Mouse (Mus musculus): Measurements from ENCODE around the gene Ppp1r3a. TPM values are rescaled to one million over a fixed set of nuclear protein-coding genes. Genes with fewer than 3 reads are reported as not detected.

Ppp1r3a gene
- polyA plus RNA-seq (2012; fragmentation: generic; extraction: Trizol): not detected
- long read RNA-seq, experiment 1: 0 reads
- long read RNA-seq, experiment 2: 0 reads

DNA sequence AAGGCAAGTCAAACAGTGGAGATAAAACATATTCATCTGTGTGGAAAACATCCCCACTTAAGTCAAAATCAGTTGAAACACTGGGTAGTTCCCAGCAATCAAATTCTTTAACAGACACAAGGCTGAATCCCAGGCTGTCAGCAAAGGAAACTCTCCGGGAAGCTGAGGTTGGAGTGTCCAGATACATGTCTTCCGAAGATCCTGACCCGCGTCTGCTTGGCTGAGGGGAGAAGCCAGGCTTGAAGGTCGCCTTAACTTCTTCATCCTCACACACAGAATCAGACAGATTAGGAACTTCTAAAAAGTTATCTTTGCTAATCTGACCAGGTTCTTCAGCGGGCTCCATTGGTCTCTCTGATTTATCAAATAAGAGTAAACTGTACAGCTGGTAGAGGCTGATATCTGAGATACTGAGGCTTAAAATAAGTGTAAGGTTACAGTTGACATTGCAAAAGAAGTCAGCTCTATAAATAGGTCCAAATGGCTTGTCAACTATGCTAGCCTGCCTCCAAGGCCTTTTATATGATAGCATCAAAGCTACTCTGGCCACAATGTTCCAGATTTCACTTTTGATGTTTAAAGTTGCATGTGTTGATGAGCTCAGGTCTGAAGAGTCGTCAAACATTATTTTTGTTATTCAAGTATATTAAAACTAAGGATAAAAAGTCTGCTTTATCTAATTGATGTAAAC is at the start of gene Ppp1r3a:
Ppp1r3a (minus strand) TSS at position 374 of the 691 bp plus-strand sequence.
- H3K4me3 ChIP-seq (ENCODE audit: insufficient read depth, poor library complexity, severe bottlenecking): no peak within 1 kb of the TSS
- H3K79me3 ChIP-seq (ENCODE audit: low read depth): no peaks in the 10 kb centered on the region
- no peaks in the 10 kb centered on the region for H3K36me3 ChIP-seq (ENCODE audit: control insufficient read depth, insufficient read depth)
- H3K27me3 ChIP-seq (ENCODE audit: control insufficient read depth, insufficient read depth, insufficient read length): no peaks in the 10 kb centered on the region
- no peaks in the 10 kb centered on the region for H3K79me2 ChIP-seq (ENCODE audit: control insufficient read depth, insufficient read depth)
- H3ac ChIP-seq (ENCODE audit: control insufficient read depth, insufficient read length, low read depth): no peak within 1 kb of the TSS
- TF ChIP-seq MYOG (IDR thresholded peaks at IDR 0.05; ENCODE audit: control insufficient read depth, extremely low read depth, insufficient read length): no peak
- TF ChIP-seq CEBPB (IDR thresholded peaks at IDR 0.05; ENCODE audit: low read depth): no peak
- no peak for TF ChIP-seq CTCF (IDR thresholded peaks at IDR 0.05; ENCODE audit: control insufficient read depth, insufficient read depth, insufficient read length)
- no peak for TF ChIP-seq MYOD1 (IDR thresholded peaks at IDR 0.05; ENCODE audit: control insufficient read depth, insufficient read length, low read depth)
- TF ChIP-seq FOSL1 (IDR thresholded peaks at IDR 0.05; ENCODE audit: insufficient read depth, low read length, poor library complexity, severe bottlenecking): no peak
- TF ChIP-seq MAX (IDR thresholded peaks at IDR 0.05): no peak
- no peak for TF ChIP-seq USF1 (IDR thresholded peaks at IDR 0.05; ENCODE audit: low read depth)

DNA sequence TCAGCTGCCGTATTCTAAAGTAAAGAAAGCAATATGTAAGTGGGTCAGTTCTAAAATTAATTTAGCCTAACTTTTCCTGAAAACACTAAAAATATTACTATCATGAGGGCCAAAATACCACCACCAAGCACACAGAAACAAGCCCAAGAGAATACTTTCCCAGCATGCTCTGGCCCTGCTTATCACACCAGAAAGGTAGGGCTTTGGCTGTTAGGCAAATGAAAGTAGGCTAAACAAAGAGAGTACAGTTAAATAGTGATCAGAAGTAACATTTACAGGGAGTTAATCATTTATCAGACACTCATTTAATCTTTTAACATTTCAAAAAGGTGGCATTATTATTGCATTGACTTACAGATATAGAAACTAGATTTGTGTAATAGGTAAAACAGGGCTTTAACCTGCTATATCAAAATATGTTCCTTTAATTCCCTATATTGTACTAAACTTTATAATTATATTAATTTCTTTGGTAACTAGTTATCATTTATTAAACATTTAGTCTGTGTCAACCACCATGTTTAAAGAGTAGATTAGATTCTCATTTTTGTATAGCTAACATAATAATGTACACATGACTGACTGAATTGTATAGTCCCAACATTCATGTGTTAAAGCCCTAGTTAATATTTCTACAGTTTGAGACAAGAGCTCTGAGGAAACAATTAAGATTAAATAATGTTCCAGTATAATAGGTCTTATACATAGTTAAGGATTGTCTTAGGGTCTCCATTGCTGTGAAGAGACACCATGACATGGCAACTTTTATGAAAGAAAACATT is 32.3 kb upstream of the Ppp1r3a start:
- Histone ChIP-seq H3K36me3 (ENCODE audit: control insufficient read depth, insufficient read depth) (no peaks in the 10 kb centered on the region), H3K27me3 (ENCODE audit: control insufficient read depth, insufficient read depth, insufficient read length) (no peaks in the 10 kb centered on the region), H3K4me3 (ENCODE audit: insufficient read depth, poor library complexity, severe bottlenecking) (no peak overlapping the region), H3K79me2 (ENCODE audit: control insufficient read depth, insufficient read depth) (no peaks in the 10 kb centered on the region), H3ac (ENCODE audit: control insufficient read depth, insufficient read length, low read depth) (no peak overlapping the region), H3K79me3 (ENCODE audit: low read depth) (no peaks in the 10 kb centered on the region)
- no peak for TF ChIP-seq FOSL1 (IDR thresholded peaks at IDR 0.05; ENCODE audit: insufficient read depth, low read length, poor library complexity, severe bottlenecking)

DNA sequence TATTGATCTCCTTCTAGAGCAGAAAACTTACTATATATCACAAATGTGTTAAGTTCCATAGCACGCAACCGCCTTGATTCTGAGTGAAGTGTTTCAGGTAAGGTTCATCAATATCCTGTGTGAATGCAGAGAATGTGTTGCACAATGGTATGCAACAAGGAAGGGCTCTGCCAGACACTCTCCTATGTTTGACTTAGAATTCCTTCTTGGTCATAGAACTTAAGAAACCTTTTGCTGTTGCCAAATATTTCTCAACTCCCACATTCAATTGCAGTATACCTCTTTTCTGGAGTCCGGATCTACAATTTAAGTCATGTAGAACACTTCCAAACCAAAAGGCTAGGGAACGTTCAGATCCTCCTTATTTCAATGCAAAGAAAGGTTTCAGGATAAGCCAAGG is 22.8 kb upstream of the Ppp1r3a start:
- Histone ChIP-seq H3K27me3 (ENCODE audit: control insufficient read depth, insufficient read depth, insufficient read length) (no peaks in the 10 kb centered on the region), H3K79me2 (ENCODE audit: control insufficient read depth, insufficient read depth) (no peaks in the 10 kb centered on the region), H3K4me3 (ENCODE audit: insufficient read depth, poor library complexity, severe bottlenecking) (no peak overlapping the region), H3K36me3 (ENCODE audit: control insufficient read depth, insufficient read depth) (no peaks in the 10 kb centered on the region), H3ac (ENCODE audit: control insufficient read depth, insufficient read length, low read depth) (no peak overlapping the region), H3K79me3 (ENCODE audit: low read depth) (no peaks in the 10 kb centered on the region)
- TF ChIP-seq MAX (IDR thresholded peaks at IDR 0.05) (no peak), CEBPB (IDR thresholded peaks at IDR 0.05; ENCODE audit: low read depth) (no peak), CTCF (IDR thresholded peaks at IDR 0.05; ENCODE audit: control insufficient read depth, insufficient read depth, insufficient read length) (no peak), MYOD1 (IDR thresholded peaks at IDR 0.05; ENCODE audit: control insufficient read depth, insufficient read length, low read depth) (no peak), USF1 (IDR thresholded peaks at IDR 0.05; ENCODE audit: low read depth) (no peak), MYOG (IDR thresholded peaks at IDR 0.05; ENCODE audit: control insufficient read depth, extremely low read depth, insufficient read length) (no peak), FOSL1 (IDR thresholded peaks at IDR 0.05; ENCODE audit: insufficient read depth, low read length, poor library complexity, severe bottlenecking) (no peak)

- no peak overlapping the region for H3K4me3 ChIP-seq (ENCODE audit: insufficient read depth, poor library complexity, severe bottlenecking)
- no peaks in the 10 kb centered on the region for H3K79me2 ChIP-seq (ENCODE audit: control insufficient read depth, insufficient read depth)
- no peak for TF ChIP-seq FOSL1 (IDR thresholded peaks at IDR 0.05; ENCODE audit: insufficient read depth, low read length, poor library complexity, severe bottlenecking)
- TF ChIP-seq MYOD1 (IDR thresholded peaks at IDR 0.05; ENCODE audit: control insufficient read depth, insufficient read length, low read depth): no peak
- no peak for TF ChIP-seq MYOG (IDR thresholded peaks at IDR 0.05; ENCODE audit: control insufficient read depth, extremely low read depth, insufficient read length)
- no peak for TF ChIP-seq CTCF (IDR thresholded peaks at IDR 0.05; ENCODE audit: control insufficient read depth, insufficient read depth, insufficient read length)
- no peak for TF ChIP-seq USF1 (IDR thresholded peaks at IDR 0.05; ENCODE audit: low read depth)
- TF ChIP-seq CEBPB (IDR thresholded peaks at IDR 0.05; ENCODE audit: low read depth): no peak
- no peak for TF ChIP-seq MAX (IDR thresholded peaks at IDR 0.05)
Observed at GRCm38 (mm10) chr6:14771717-14772116, 16.6 kb upstream of the Ppp1r3a start.

GRCm38 (mm10) chr6:14757486-14757885 is 2.4 kb upstream of the Ppp1r3a start:
- H3K36me3 ChIP-seq (ENCODE audit: control insufficient read depth, insufficient read depth): no peaks in the 10 kb centered on the region
- H3K79me3 ChIP-seq (ENCODE audit: low read depth): no peaks in the 10 kb centered on the region
- H3K4me3 ChIP-seq (ENCODE audit: insufficient read depth, poor library complexity, severe bottlenecking): no peak overlapping the region
- H3K27me3 ChIP-seq (ENCODE audit: control insufficient read depth, insufficient read depth, insufficient read length): no peaks in the 10 kb centered on the region
- TF ChIP-seq MYOG (IDR thresholded peaks at IDR 0.05; ENCODE audit: control insufficient read depth, extremely low read depth, insufficient read length): no peak
- TF ChIP-seq CEBPB (IDR thresholded peaks at IDR 0.05; ENCODE audit: low read depth): no peak
- no peak for TF ChIP-seq MYOD1 (IDR thresholded peaks at IDR 0.05; ENCODE audit: control insufficient read depth, insufficient read length, low read depth)
- no peak for TF ChIP-seq MAX (IDR thresholded peaks at IDR 0.05)
- no peak for TF ChIP-seq FOSL1 (IDR thresholded peaks at IDR 0.05; ENCODE audit: insufficient read depth, low read length, poor library complexity, severe bottlenecking)
- no peak for TF ChIP-seq USF1 (IDR thresholded peaks at IDR 0.05; ENCODE audit: low read depth)
- TF ChIP-seq CTCF (IDR thresholded peaks at IDR 0.05; ENCODE audit: control insufficient read depth, insufficient read depth, insufficient read length): no peak
- H3K79me2 ChIP-seq (ENCODE audit: control insufficient read depth, insufficient read depth): no peaks in the 10 kb centered on the region
- H3ac ChIP-seq (ENCODE audit: control insufficient read depth, insufficient read length, low read depth): no peak overlapping the region

More at GRCm38 (mm10) chr6:14771717-14772116, 16.6 kb upstream of the Ppp1r3a start:
- Histone ChIP-seq H3K79me3 (ENCODE audit: low read depth) (no peaks in the 10 kb centered on the region), H3K36me3 (ENCODE audit: control insufficient read depth, insufficient read depth) (no peaks in the 10 kb centered on the region), H3ac (ENCODE audit: control insufficient read depth, insufficient read length, low read depth) (no peak overlapping the region), H3K27me3 (ENCODE audit: control insufficient read depth, insufficient read depth, insufficient read length) (no peaks in the 10 kb centered on the region)
